Mouse (Mus musculus) thymus, adult 2 months (tissue): ENCODE measurements around the gene Hinfp.

ENCODE experiments used
- CTCF ChIP-seq: fragments of 200-500 bp; IDR thresholded peaks from 2 replicates; pipeline ENCODE4 v1.5.1; 2012; ENCODE audit warnings: mild to moderate bottlenecking, control low read depth, low read length, moderate library complexity, borderline replicate concordance; ENCODE audit not compliant: control insufficient read depth, poor library complexity, insufficient read depth; ENCODE audit errors: extremely low read depth
- POLR2A ChIP-seq: fragments of 200-500 bp; IDR thresholded peaks from 2 replicates; pipeline ENCODE4 v1.6.1; 2012; ENCODE audit warnings: mild to moderate bottlenecking, low read length, control low read depth, moderate library complexity; ENCODE audit not compliant: control insufficient read depth, poor library complexity, insufficient read depth; ENCODE audit errors: extremely low read depth

GRCm38 (mm10) chr9:44336093-44336406, 30.6 kb upstream of the Hinfp start:
- TF ChIP-seq CTCF = no peak
- no peak for TF ChIP-seq POLR2A
